Mouse (Mus musculus): ENCODE measurements around the gene A230072I06Rik. TPM values are rescaled to one million over a fixed set of nuclear protein-coding genes. Genes with fewer than 3 reads are reported as not detected.

Gene A230072I06Rik
- total RNA-seq, 1 experiment from 2014 or later, result not detected

- DNase-seq, result no peak
Measured at GRCm38 (mm10) chr8:12323238-12323637, 44.6 kb downstream of the A230072I06Rik start.

GRCm38 (mm10) chr8:12324561-12324960 lies 45.9 kb downstream of the A230072I06Rik start:
- no peak for DNase-seq

- DNase-seq, result no peak
Measured at GRCm38 (mm10) chr8:12324991-12325601, 46.5 kb downstream of the A230072I06Rik start.

DNA sequence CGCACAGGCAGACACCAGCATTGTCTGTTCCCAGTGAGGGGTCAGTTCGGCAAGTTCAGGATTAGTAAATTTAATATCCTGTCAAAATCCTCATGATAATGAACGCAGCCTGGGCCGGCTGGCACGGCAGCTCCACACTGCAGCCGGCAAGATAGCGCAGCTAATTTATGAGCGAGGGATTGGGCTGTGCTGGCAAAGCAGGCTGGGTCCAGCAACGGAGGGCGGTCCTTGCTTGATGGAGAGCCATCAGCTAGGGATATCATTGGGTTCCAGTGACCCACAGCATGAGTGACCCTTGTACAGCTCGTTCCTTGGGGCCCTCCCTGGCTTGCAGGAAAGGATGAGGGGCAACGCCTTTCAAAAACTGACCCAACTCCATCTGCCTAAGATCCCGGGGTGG lies 48.6 kb downstream of the A230072I06Rik start:
- no peak for DNase-seq

DNA sequence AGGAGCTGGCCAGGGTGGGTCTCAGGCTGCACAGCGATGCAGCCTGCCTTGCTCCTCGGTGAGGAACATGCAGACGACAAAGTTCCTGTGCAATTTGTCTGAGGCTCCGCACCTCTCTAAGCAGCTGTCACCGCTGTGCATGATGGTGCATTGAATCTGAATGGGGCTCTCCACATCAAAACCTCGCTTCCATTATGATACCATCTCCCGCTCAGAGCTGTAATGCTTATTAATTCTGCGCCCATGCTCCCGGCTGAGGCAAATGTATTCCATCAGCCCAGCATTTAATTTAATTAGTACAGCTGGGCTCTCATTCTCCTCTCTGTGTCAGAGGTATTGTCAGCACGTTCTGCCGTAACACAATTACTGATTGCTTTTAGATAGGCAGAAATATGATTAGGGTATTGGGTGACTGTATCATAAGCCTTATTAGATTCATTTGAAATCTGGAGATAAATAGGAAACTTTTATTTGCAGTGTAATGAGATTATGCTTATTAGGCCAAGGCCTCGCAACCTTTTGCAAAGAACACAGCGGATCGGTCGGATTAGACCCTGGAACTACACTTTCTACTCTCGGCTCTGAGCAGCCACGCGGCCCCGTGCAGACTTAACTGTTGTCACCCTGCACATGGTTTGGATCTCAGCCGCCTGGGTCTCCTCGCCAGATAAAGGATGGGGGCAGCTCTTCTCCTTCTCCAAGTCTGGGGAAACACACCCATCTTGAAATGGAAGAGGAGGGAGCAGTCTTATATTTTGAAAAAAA lies 49.3 kb downstream of the A230072I06Rik start:
- no peak for DNase-seq

DNA sequence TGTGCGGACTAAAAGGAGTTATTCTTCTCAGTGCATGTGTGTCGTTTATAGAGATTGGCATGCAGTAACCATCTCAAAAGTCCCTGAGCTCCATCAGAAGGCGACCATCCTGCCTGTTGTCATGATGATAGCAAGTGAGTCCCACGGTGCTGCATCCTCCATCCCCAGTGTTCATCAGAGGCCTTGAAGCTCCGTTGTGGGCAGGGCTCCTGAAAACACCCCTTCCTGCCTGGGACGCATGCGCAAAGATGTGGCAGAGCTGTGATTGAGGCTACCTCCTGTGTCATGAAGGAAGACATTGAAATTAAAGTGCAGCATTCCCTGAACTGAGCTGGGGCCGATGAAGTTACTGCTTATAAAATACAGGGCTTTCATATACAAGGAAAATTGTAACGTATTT lies 49.9 kb downstream of the A230072I06Rik start:
- no peak for DNase-seq

GRCm38 (mm10) chr8:12330066-12330465 lies 51.4 kb downstream of the A230072I06Rik start:
- DNase-seq, result no peak

Other genes with a start within 250 kb of the A230072I06Rik start
- not detected in 2 replicates for gene Sox1, start 116.5 kb downstream of the A230072I06Rik start, total RNA-seq (2021)